Mouse (Mus musculus): ENCODE results near the gene Pgam2.
"Not testable (repeated sequence)": the region's sequence is repeated elsewhere in the genome, so short reads cannot be mapped to it uniquely, and the experiment has no call there.

The Pgam2 gene

GRCm38 (mm10) chr11:5803551-5803981 lies at the start of gene Pgam2:
Gene Pgam2 (minus strand): TSS chr11:5803733.
- no peak for DNase-seq (ENCODE audit: low spot score in 2 of 2)

DNA sequence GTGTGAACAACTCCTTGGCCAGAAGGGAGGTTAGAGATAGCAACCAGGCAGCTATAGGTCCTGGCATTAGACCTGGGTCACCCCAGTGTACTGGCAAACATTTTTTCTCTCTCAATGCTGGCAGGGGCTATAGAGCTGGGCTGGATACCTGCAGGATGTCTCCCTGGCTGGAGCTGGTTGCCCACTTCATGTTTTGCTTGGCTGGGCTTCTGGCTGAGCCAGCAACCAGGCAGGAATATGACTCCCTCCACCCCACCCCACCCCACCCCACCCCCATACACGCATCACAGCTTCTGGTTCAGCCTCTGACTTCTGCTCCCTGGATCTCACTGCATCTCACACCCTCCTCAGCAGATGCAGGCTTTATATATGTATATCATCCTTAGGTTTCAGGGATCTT lies 48.8 kb upstream of the Pgam2 start:
- DNase-seq (ENCODE audit: low spot score in 2 of 2): no peak

GRCm38 (mm10) chr11:5851021-5851736 lies 47.6 kb upstream of the Pgam2 start:
- no peak for DNase-seq (ENCODE audit: low spot score in 2 of 2)

DNA sequence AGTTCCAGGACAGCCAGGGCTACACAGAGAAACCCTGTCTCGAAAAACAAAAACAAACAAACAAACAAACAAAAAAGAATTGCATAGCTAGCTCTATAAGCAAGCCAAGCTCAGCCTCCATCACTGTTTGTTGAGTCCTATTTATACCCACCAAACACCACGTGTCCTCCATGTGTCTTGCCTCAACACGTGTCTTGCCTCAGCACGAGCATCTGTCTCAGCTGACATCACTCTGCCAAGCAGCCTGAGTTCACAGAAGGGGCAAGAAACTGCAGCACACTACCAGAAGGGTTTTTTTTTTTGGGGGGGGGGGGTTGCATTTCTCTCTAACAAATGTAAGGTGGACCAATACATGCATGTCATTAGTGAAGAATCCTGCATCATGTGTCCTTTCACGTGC lies 46.9 kb upstream of the Pgam2 start:
- no peak for DNase-seq (ENCODE audit: low spot score in 2 of 2)

GRCm38 (mm10) chr11:5849316-5849715 lies 45.8 kb upstream of the Pgam2 start:
- no peak for DNase-seq (ENCODE audit: low spot score in 2 of 2)

GRCm38 (mm10) chr11:5848741-5849140 lies 45.2 kb upstream of the Pgam2 start:
- no peak for DNase-seq (ENCODE audit: low spot score in 2 of 2)

GRCm38 (mm10) chr11:5846639-5847345 lies 43.3 kb upstream of the Pgam2 start:
- peak; percentile 40 to 56 for DNase-seq (ENCODE audit: low spot score in 2 of 2)

DNA sequence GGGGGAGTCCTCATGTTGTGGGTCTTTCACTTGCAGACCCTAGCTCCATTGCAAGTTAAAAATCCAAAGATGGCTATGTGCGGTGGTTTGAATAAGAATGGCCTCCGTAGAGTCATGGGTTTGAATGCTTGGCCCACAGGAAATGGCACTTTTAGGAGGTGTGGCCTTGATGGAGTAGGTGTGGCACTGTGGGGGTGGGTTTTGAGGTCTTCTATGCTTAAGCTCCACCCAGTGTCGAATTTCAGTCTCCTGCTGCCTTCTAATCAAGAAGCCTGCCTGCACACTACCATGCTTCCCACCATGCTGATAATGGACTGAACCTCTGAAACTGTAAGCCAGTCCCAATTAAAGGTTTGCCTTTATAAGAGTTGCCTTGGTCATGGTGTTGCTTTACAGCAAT lies 39.6 kb upstream of the Pgam2 start:
- no peak for DNase-seq (ENCODE audit: low spot score in 2 of 2)

DNA sequence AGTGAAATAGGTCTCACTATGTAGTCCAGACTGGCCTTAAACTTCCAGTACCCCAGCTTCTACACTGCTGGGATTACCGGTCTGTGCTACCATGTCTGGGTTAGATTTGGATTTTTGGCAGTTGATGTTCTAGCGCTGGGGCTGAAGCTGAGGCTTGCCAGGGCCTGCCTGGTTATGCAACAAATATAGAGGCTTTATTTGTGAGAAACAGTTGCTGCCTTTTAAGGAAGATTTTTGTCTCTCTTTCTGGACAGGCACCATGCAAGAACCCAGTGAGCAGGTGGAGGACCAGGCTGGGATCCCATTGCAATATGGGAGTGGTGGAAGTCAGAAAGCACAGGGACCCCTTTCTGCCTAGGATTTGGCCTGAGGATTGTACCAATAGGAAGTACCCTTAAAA lies 38.2 kb upstream of the Pgam2 start:
- DNase-seq (ENCODE audit: low spot score in 2 of 2): no peak

GRCm38 (mm10) chr11:5840346-5840745 lies 36.8 kb upstream of the Pgam2 start:
- no peak for DNase-seq (ENCODE audit: low spot score in 2 of 2)

DNA sequence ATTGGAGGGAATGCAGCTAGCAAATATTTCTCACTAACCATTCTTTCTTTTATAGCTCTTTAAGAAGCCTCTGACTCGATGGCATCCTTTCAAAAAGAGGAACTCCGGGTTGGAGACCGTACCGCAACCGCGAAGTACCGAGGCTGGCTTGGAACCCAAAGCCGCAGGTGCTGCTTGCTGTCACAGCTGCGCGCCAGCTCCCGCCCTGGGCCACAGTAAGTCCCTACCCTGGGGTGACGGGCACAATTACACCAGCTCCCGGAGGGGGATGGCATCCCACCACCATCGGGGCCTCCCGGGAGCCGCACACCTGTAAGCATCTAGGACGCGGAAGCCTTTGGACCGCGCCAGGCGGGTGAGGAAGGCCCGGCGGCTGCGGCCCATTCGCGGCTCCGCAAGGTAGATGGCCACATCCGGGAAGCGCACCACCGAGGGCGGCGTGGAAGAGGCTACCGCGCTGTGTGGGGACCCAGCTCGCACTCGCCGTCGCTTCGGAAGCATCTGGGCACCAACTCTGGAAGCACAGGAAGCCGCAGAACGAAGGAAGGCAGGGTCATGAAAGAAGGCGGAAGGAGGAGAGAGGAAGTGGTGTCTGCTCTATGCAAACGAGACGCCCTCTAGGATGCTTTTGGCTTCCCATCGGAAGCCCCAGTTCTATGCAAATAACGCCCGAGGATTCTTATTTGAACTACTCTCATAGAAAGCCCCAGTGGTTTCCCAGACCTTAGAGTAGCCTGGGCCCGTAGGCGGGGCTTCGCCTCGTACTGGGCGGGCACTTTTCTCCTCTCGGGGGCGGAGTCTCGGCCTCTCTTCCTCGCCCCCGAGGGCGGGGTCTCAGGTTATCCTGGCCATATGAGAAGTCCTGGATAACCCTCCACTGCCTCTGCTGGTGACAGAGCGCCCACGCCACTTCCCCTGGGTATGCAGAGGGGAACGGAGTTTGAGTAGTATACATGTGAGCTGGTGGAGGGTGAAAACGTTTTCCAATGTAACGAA lies 34.0 kb upstream of the Pgam2 start, which contains the start of gene Polm:
Polm (minus strand) TSS at position 766 of the 996 bp plus-strand sequence.
- DNase-seq (ENCODE audit: low spot score in 2 of 2): peak; percentile 91 to 94

DNA sequence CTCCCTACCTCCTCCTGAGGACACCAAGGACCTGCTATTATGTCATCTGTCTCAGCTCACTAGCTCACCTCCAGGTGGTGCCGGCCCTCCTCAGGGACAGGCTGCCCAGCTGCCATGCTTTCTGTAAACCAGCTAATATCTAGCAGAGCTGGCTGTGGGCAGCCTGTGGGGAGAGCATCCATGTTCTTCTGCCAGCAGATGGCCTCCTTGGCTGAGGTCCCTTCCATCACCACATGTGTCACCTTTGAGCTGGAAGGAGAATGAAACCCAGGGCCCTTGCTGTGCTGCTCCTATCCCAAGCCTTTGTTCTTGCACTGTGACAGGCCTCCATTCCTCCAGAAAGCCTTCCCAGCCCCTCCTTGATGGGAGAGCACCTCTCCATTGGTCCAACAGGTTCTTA lies 32.6 kb upstream of the Pgam2 start:
- DNase-seq (ENCODE audit: low spot score in 2 of 2): no peak

DNA sequence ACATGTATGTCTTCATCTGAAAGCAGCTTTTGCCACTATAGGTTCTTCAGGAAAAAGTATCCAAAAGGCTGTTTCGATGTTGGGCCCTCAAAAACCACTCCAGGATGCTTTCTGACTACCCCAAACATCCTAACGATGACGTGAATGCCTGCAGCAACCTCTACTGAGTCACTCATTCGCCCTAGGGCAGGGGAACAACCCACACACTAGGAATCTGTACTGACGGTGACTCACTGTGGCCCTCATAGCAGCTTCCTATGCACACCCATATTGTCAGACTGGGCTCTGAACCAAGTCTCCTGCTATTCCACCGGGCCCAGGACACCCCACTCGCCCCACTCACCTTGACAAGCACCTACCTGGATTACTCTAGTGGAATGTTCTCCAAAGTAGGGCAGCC lies 31.5 kb upstream of the Pgam2 start:
- DNase-seq (ENCODE audit: low spot score in 2 of 2): no peak

DNA sequence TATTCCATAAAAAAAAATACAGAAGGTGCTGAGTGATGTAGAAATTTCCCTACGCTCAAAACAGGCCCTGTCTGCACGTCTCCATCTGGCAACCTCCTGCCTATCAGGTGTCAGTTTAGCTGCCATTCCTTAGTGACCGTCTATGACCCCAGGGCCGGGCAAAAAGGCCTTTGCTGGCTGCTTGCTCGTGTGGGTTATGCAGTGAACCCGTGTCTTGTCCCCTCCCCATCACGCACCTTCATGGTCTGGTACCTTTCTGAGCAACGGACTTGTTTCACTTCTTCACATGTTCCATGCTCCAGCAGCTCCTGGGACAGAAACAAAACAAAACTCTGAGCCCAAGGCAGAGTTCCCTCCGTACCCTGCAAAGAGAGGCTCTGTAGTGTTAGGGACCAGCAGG lies 31.0 kb upstream of the Pgam2 start:
- DNase-seq (ENCODE audit: low spot score in 2 of 2): no peak

DNA sequence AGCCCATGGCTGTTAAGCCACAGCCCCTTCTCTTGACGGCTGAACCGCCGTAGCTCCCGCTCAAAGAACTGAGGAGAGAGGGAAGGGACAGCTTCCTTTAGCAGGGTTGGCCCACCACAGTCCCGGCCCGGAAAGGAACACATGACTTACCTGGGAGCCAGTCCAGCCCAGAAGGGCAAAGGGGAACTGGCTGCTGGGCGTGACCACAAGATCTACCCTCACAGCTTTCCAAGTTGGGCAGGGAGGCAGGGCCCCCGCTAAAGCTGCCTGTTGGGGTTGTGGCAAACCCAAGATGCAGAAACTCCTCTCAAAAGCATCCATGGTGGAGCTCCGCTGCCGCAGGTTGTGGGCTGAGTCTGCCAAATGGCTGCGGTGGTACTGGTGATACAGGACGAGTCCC lies 25.8 kb upstream of the Pgam2 start:
- DNase-seq (ENCODE audit: low spot score in 2 of 2): no peak

- no peak for DNase-seq (ENCODE audit: low spot score in 2 of 2)
Measured at GRCm38 (mm10) chr11:5828509-5829191, 25.1 kb upstream of the Pgam2 start.

- DNase-seq (ENCODE audit: low spot score in 2 of 2): no peak
Measured at GRCm38 (mm10) chr11:5827931-5828330, 24.4 kb upstream of the Pgam2 start.

DNA sequence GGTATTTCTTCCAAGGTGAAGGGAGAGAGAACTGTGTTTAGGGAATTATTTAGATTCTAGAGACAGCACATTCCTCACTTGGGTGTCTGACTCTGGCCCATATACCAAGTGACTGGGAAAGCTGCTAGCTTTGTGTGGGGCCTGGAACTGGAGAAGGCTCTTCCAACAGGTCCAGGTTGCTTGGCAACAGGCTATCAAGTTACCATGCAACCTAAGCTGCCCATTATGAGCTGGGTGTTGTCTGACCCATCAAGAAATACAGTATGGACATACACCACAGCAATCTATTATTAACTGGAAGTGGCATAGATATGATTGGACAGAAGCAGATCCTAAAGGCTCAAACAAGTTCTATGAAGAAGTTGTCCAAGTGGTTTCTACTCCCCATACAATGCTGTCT lies 21.9 kb upstream of the Pgam2 start:
- DNase-seq (ENCODE audit: low spot score in 2 of 2): no peak

DNA sequence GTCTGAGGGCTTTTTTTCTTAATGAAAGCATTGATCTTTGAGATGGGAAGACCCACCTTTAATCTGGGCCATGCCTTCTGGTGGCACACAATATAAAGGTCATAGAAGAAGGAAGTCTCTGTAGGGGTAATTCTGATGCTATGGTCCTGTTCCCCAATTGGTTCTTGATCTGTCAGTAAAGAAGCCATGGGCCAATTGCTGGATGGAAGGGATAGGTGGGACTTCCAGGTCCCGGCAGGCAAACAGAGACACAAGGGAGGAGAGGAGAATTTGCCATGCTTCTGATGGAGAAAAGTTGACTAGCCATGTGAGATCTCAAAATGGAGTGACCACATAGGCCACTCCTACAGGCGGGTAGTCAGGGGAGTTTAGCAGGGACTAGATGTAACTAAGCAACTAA lies 15.7 kb upstream of the Pgam2 start:
- DNase-seq (ENCODE audit: low spot score in 2 of 2): no peak

- no peak for DNase-seq (ENCODE audit: low spot score in 2 of 2)
Measured at GRCm38 (mm10) chr11:5813381-5813780, 9.8 kb upstream of the Pgam2 start.

DNA sequence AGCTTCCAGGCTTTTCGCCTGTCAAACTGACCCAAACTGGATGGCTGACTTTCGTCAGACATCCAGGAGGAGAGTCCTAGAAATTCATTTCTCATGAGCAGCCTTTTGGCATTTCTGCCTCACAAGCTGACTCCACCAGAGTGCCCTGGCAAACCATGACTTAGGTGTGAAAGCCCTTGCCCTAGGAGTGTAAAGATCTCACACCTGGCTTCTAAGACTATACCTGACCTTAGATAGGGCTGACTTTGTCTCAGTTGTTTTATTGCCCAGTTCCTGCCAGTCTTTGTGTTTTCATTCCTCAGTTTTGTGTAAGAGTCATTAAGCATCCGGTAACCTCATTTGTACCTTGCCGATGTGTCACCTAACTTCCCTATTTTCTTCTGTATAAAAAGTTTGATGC lies 6.0 kb upstream of the Pgam2 start:
- DNase-seq (ENCODE audit: low spot score in 2 of 2): not testable (repeated sequence)

- no peak for DNase-seq (ENCODE audit: low spot score in 2 of 2)
Measured at GRCm38 (mm10) chr11:5807956-5808355, 4.4 kb upstream of the Pgam2 start.
